Mouse (Mus musculus) heart, adult 9 months (tissue): ENCODE measurements around the gene Six1.
A peak's percentile ranks its signal among the peaks of the same experiment; 100 is the strongest.

ENCODE experiments used
- DNase-seq, 2 experiments: peaks; one replicate each; pipeline ENCODE4 v3.0.0; 2022; ENCODE audit warnings: low spot score in 2 of 2

Six1 gene

GRCm38 (mm10) chr12:73049520-73050225 is 4.0 kb downstream of the Six1 start:
- no peak for DNase-seq

- no peak for DNase-seq
Observed at GRCm38 (mm10) chr12:73048537-73048936, 5.2 kb downstream of the Six1 start.

- DNase-seq: no peak
Observed at GRCm38 (mm10) chr12:73047576-73047975, 6.1 kb downstream of the Six1 start.

GRCm38 (mm10) chr12:73046607-73047180 is 7.0 kb downstream of the Six1 start:
- peak; percentile 74 to 80 for DNase-seq

- no peak for DNase-seq
Observed at GRCm38 (mm10) chr12:73045724-73046606, 7.7 kb downstream of the Six1 start.

- no peak for DNase-seq
Observed at GRCm38 (mm10) chr12:73045046-73045723, 8.5 kb downstream of the Six1 start.

- DNase-seq: no peak
Observed at GRCm38 (mm10) chr12:73044221-73045045, 9.3 kb downstream of the Six1 start.

- DNase-seq: no peak
Observed at GRCm38 (mm10) chr12:73043396-73044167, 10.1 kb downstream of the Six1 start.

GRCm38 (mm10) chr12:73042903-73043302 is 10.8 kb downstream of the Six1 start:
- no peak for DNase-seq

GRCm38 (mm10) chr12:73042406-73042805 is 11.3 kb downstream of the Six1 start:
- no peak for DNase-seq

- no peak for DNase-seq
Observed at GRCm38 (mm10) chr12:73041256-73041630, 12.4 kb downstream of the Six1 start.

GRCm38 (mm10) chr12:73040563-73041255 is 13.0 kb downstream of the Six1 start:
- no peak for DNase-seq

- no peak for DNase-seq
Observed at GRCm38 (mm10) chr12:73039939-73040562, 13.6 kb downstream of the Six1 start.

- DNase-seq: no peak
Observed at GRCm38 (mm10) chr12:73038992-73039938, 14.4 kb downstream of the Six1 start.

GRCm38 (mm10) chr12:73038441-73038991 is 15.2 kb downstream of the Six1 start:
- no peak for DNase-seq

- DNase-seq: no peak
Observed at GRCm38 (mm10) chr12:73037385-73038160, 16.1 kb downstream of the Six1 start.
